Mouse (Mus musculus) adrenal gland, postnatal 4 days (tissue): ENCODE results near the gene Olfr347. TPM values are rescaled to one million over a fixed set of nuclear protein-coding genes. Genes with fewer than 3 reads are reported as not detected.

Experiments used
- DNase-seq, 2 experiments: peaks; one replicate each; pipeline ENCODE4 v3.0.0; 2021 to 2022; ENCODE audit warnings: low spot score in 2 of 2, mixed read lengths in 2 of 2
- long read RNA-seq, 2 experiments: library from polyadenylated mRNA; stranded (forward); transcript quantifications; one replicate each; pipeline ENCODE4 v2.0.0; 2021
- total RNA-seq, 2 experiments: library from RNA; stranded (reverse); gene quantifications; 2 replicates each; pipeline ENCODE4 v1.2.3; 2021

Gene Olfr347
- total RNA-seq, result not detected
- long read RNA-seq, experiment 1, result 0 reads
- long read RNA-seq, experiment 2, result 0 reads

DNA sequence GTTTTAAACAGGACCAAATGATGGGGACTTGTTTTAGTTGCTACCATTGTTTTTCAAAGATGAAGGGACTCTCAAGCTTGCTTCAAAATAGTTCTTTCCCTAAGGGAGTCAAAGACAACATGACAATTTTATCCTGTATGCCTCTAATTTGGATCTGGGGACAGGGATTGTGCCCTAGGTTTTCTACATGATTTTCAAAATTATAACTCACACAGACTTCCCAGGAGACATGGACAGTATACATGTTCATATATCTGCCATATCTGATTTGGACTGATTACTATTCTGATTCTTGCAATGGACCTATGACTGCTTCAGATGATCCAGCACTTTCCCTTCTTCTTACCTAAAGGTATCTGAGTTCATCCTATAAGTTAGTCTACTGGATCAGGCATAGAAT, at the start of gene Olfr347:
TSS of gene Olfr347 (plus strand) at position 301 of the 400 bp plus-strand sequence.
- DNase-seq, result no peak

DNA sequence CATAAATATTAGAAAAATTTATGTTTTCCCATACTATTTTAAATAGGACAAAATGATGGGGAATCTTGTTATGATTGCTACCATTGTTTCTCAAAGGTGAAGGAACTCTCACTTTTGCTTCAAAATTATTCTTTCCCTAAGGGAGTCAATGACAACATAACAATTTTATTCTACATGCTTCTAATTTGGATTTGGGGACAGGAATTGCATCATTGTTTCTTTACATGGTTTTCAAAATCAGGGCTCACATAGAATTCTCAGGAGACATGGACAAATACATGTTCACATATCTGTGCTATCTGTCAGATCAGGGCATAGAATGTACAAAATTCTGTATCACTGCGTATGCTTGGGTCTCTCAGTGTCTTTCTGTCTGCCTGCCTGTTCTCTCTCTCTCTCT, 46.2 kb upstream of the Olfr347 start, which contains the start of gene Olfr346:
TSS of gene Olfr346 (plus strand) at position 301 of the 400 bp plus-strand sequence.
- DNase-seq, result no peak

DNA sequence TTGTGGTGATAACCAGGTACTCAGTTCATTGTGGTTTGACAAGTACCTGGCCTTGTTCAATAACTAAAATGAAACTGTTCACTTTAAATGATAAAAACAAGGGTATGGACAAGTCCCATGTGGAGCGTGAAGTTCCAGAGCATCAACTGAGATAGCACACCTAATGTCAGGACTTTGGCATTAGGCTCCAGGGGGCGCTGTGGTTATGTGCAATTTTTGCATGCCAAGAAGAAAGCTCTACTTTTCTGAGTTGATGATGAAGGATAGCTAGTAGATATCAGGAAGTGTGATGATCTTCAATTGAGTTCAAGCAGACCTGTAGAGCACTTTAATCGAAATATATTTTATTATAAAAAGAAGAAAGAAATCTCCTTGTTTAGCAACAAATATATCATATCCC, 4.5 kb downstream of the Olfr347 start:
- no peak for DNase-seq

DNA sequence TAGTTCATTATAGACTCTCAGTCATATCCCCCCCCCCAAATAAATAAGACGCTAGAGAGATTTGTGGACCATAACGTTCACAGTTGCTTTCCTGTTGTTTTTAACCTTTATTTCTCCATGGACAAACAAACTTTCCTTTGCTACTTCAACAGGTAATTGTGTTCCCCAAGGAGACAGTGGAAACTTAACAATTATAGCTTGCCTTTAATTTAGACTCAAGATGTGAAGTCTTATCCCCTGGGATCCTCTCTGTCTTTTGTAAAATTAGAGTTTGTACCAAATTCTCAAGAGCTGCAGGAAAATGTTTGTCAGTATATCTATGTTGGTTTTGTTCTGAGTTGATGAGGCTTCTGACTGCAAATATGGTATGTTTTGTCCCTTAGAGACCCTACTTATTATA, 52.3 kb downstream of the Olfr347 start, which contains the start of gene Olfr348:
TSS of gene Olfr348 (plus strand) at position 301 of the 400 bp plus-strand sequence.
- no peak for DNase-seq

Other genes starting within 250 kb of the Olfr347 start
- not detected for gene Olfr341, start 249.4 kb upstream of the Olfr347 start, total RNA-seq
- not detected for gene Olfr342, start 206.9 kb upstream of the Olfr347 start, total RNA-seq
- not detected for gene Olfr344, start 165.2 kb upstream of the Olfr347 start, total RNA-seq
- gene Olfr345, start 91.9 kb upstream of the Olfr347 start, total RNA-seq, result not detected
- not detected for gene Olfr346, start 46.1 kb upstream of the Olfr347 start, total RNA-seq
- not detected for gene Olfr348, start 52.4 kb downstream of the Olfr347 start, total RNA-seq
- not detected for gene Olfr50, start 58.6 kb downstream of the Olfr347 start, total RNA-seq
- gene Olfr3, start 85.1 kb downstream of the Olfr347 start, total RNA-seq, result not detected
- not detected for gene Olfr350, start 114.4 kb downstream of the Olfr347 start, total RNA-seq
- not detected for gene Olfr351, start 130.8 kb downstream of the Olfr347 start, total RNA-seq
- not detected for gene Olfr352, start 136.6 kb downstream of the Olfr347 start, total RNA-seq
- not detected for gene Olfr353, start 161.0 kb downstream of the Olfr347 start, total RNA-seq
- not detected for gene Olfr354, start 173.8 kb downstream of the Olfr347 start, total RNA-seq
- gene Olfr355, start 197.0 kb downstream of the Olfr347 start, total RNA-seq, result not detected
- not detected for gene Olfr356, start 205.2 kb downstream of the Olfr347 start, total RNA-seq